8 mouse cellular contexts compared by ENCODE assay signal in the genomic region with DNA sequence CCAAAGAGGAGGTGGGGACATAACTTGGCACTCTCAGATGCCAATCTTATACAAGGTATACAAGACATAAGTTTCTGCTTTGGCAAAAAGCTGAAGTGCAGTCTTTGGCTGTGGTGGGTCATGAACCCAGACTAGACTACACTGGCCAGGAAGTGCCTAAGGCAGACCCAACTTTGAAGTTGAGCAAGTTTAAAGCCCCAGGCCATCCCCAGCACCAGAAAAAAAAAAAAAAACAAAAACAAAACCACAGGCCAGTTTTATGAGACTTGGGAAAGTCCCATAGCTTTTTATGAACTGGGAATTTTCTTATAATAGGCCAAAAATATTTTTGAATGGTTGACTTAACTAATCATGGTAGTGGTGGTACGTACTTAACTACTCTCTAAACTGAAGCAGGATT. TPM values are rescaled to one million over a fixed set of nuclear protein-coding genes. Genes with fewer than 3 reads are reported as not detected.
DNase-seq lines count a peak whose midpoint lies in the region; ATAC-seq and TF ChIP-seq lines count a peak whose summit lies in the region.

No protein-coding gene starts in this region.

- H3K36me3 ChIP-seq in heart, embryonic 12.5 days, result peaks cover 44% of the 10 kb centered on the region
- peaks cover 66% of the 10 kb centered on the region for H3K36me3 ChIP-seq in G1E (replicated peaks)
- H3K36me3 ChIP-seq in megakaryocyte, embryonic 14.5 days (replicated peaks; ENCODE audit: low read length), result peaks cover 44% of the 10 kb centered on the region

- H3K9ac ChIP-seq in heart, embryonic 12.5 days, result peak overlapping the region; percentile 80

- no peaks in the 10 kb centered on the region for H3K27me3 ChIP-seq in heart, embryonic 12.5 days (replicated peaks)
- H3K27me3 ChIP-seq in G1E (ENCODE audit: insufficient read depth, low read length), result no peaks in the 10 kb centered on the region
- H3K27me3 ChIP-seq in megakaryocyte, embryonic 14.5 days (replicated peaks), result no peaks in the 10 kb centered on the region

- H3K4me1 ChIP-seq in heart, embryonic 12.5 days (replicated peaks), result peaks cover 16% of the 10 kb centered on the region
- peaks cover 37% of the 10 kb centered on the region for H3K4me1 ChIP-seq in G1E (ENCODE audit: insufficient read depth, low read depth, low read length)
- H3K4me1 ChIP-seq in megakaryocyte, embryonic 14.5 days, result peaks cover 69% of the 10 kb centered on the region

- TF ChIP-seq CTCF in G1E (IDR thresholded peaks at IDR 0.05; ENCODE audit: low read depth, low read length), result no peak

- intact Hi-C loops in heart, postnatal 36 days (cut with DNase I), result loop anchor here (5.0 kb wide), 1 partner anchor 42 kb away; no protein-coding TSS in a partner anchor

- H3K4me2 ChIP-seq in heart, embryonic 12.5 days, result peak overlapping the region; percentile 79

- WGBS in heart, embryonic 12.5 days, result 93% methylated on average over 1 of the region's 1 CpGs

- no peak for DNase-seq in heart, postnatal 36 days
- no peak for DNase-seq in G1E (ENCODE audit: low spot score)
- DNase-seq in right cerebral cortex, postnatal 14 days, result no peak
- DNase-seq in urinary bladder, postnatal 36 days (ENCODE audit: low spot score in 2 of 2), result no peak
- DNase-seq in urinary bladder, postnatal 25 days (ENCODE audit: low spot score), result no peak

- H3K9me3 ChIP-seq in heart, embryonic 12.5 days (replicated peaks), result no peaks in the 10 kb centered on the region
- H3K9me3 ChIP-seq in G1E (replicated peaks), result no peaks in the 10 kb centered on the region
- H3K9me3 ChIP-seq in megakaryocyte, embryonic 14.5 days, result no peaks in the 10 kb centered on the region

- no peak for ATAC-seq in heart, embryonic 12.5 days (ENCODE audit: insufficient number of reproducible peaks, low FRiP score)
- no peak for ATAC-seq in G1E (ENCODE audit: extremely low read depth, insufficient number of reproducible peaks, low FRiP score, poor library complexity, severe bottlenecking)
- ATAC-seq in granulocyte monocyte progenitor cell, adult 5-6 weeks (replicated peaks; ENCODE audit: poor library complexity, severe bottlenecking), result 0 out of 2 replicates have a peak, but pooled peaks have one; percentile 9

- H3K27ac ChIP-seq in heart, embryonic 12.5 days (ENCODE audit: poor library complexity, severe bottlenecking), result peak overlapping the region; percentile 81

- peak overlapping the region; percentile 88 for H3K4me3 ChIP-seq in heart, embryonic 12.5 days
- H3K4me3 ChIP-seq in G1E (ENCODE audit: low read depth, low read length), result peak overlapping the region; percentile 91; the same call in 1 of the 2 replicates
- peak overlapping the region; percentile 94 for H3K4me3 ChIP-seq in megakaryocyte, embryonic 14.5 days (replicated peaks)

RNA-seq across cellular contexts. Expression of a gene that starts 0.7 kb away (rescaled TPM):
- polyA plus RNA-seq in heart, embryonic 12.5 days (2016; fragmentation: Nextera tagmentation; extraction: Ambion mirVana), result 7.4 and 8.8 TPM in 2 replicates
- 10 to 100 TPM; 60.3 to 66.4 TPM for total RNA-seq in heart, postnatal 36 days (2021)
- total RNA-seq in G1E (2014; fragmentation: Nextera tagmentation) (13.4 and 24.6 TPM in 2 replicates), G1E (2017) (6.9 and 10.3 TPM in 2 replicates)
- polyA plus RNA-seq in G1E (2012), result 13.8 and 13.9 TPM in 2 replicates
- 12.9 and 14.5 TPM in 2 replicates for total RNA-seq in granulocyte monocyte progenitor cell, adult 5-6 weeks (2014; fragmentation: Nextera tagmentation)
- total RNA-seq in granulocyte monocyte progenitor cell, adult 5-6 weeks (2017), result 4.7 and 8.2 TPM in 2 replicates
- 6.7 and 17.4 TPM in 2 replicates for polyA plus RNA-seq in megakaryocyte, embryonic 14.5 days (2012; ENCODE audit: insufficient read depth, low replicate concordance)

RNA-seq across cellular contexts. Expression of a gene that starts 44.4 kb away (rescaled TPM):
- 26.8 and 27.5 TPM in 2 replicates for polyA plus RNA-seq in heart, embryonic 12.5 days (2016; fragmentation: Nextera tagmentation; extraction: Ambion mirVana)
- total RNA-seq in heart, postnatal 36 days (2021), result 10 to 100 TPM; 26.9 to 29.2 TPM
- 46.7 and 49.9 TPM in 2 replicates for total RNA-seq in G1E (2014; fragmentation: Nextera tagmentation)
- total RNA-seq in G1E (2017), result 48.7 and 50.5 TPM in 2 replicates
- polyA plus RNA-seq in G1E (2012), result 34.0 and 39.4 TPM in 2 replicates
- 17.2 and 25.2 TPM in 2 replicates for total RNA-seq in granulocyte monocyte progenitor cell, adult 5-6 weeks (2014; fragmentation: Nextera tagmentation)
- total RNA-seq in granulocyte monocyte progenitor cell, adult 5-6 weeks (2017), result 19.8 and 23.1 TPM in 2 replicates
- polyA plus RNA-seq in megakaryocyte, embryonic 14.5 days (2012; ENCODE audit: insufficient read depth, low replicate concordance), result 11.3 and 18.7 TPM in 2 replicates
